Mouse (Mus musculus): ENCODE results near the gene Paqr3.
A peak's percentile ranks its signal among the peaks of the same experiment; 100 is the strongest.

Paqr3 gene

DNA sequence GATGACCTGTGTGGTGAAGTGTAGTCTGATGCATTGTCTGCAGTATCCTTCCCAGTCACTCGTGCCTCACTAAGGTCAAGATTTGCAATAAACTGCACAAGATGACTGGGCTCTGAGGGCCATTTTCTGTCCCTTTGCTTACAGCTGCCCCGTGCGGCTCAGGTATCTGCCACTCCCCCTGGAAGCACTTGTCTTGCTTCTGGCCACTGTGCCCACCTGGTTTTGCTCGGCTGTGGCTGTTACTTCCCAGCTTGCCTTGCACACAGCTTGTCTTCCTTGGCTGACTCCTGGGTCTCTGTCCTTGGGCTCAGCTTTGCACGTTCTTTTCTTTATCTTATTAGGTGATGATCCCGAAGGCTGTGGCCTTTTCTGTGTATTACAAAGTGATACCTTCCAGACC lies 27.7 kb downstream of the Paqr3 start:
- DNase-seq: no peak

- DNase-seq: peak; percentile 15
Observed at GRCm38 (mm10) chr5:97081481-97081880, 29.9 kb downstream of the Paqr3 start.

GRCm38 (mm10) chr5:97078641-97079040 lies 32.8 kb downstream of the Paqr3 start:
- DNase-seq: peak; percentile 58

DNA sequence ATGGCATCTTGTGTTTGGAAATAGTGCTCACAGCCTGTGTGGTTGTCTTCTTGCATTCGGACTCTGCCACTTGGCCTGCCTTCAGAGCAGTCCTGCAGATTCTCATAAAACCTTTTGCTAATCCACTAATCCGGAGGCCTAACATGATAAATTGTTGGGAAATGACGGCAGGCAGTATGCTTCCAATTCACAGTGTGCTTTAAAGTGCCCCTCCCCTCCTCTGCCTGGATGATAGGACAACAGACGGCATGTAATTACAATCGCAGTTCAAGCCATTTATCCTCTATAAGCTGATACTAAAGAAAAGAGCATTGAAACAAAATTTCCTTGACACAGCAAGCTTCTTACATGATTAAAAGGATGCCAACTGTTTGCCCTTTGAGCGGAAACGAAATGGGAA lies 33.7 kb downstream of the Paqr3 start:
- no peak for DNase-seq

GRCm38 (mm10) chr5:97076167-97076566 lies 35.2 kb downstream of the Paqr3 start:
- DNase-seq: no peak

DNA sequence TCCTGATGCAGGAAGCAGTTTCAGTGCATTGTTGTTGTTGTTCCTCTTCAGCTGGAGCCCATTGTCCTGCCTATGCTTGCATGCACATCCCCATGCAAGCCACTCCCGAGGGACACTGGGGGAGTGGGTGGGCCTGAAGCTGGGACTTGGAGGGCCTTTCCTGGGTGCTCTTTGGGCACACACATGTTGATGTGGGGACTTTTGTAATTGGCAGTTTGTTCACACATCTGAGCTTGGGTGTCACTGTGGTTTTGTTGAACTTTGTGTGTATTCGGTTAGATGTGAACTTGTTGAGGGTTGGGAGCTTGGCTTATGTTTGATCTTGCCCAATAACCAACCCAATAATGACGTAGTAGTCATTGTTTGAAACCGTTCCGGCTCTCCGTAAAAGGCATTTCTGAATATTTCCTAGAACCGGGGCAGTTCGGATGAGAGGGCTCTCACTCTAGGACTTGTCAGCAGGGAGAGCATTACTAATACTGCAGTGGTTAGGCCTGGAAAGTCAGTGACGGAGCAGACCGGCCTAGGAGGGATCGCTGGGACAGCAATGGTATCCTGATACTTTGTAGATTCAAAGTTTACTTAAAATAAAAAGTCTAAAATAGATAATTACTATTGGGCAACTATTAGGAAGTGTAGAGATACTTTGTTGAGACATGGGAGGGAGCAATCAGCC lies 35.8 kb downstream of the Paqr3 start:
- no peak for DNase-seq

GRCm38 (mm10) chr5:97065746-97066145 lies 45.6 kb downstream of the Paqr3 start:
- DNase-seq: no peak

DNA sequence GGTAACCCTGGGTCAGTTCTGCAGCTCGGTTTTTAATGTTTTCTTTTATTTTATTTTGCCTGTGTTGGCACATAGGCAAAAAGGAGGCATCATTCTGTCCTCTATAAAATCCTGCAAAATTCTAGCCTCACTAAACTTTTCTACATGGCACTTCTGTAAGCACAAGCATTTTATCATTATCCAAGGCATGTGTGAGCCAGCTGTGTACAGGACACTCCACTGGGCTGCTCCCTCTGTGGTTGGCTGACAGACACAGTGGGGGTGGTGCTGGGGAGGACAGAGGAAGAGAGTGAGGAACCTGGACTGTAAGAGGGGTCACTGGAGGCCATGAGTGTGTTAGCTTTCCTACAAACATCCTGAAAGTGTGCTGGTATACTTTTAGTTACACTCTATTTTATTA lies 49.4 kb downstream of the Paqr3 start:
- DNase-seq: no peak

GRCm38 (mm10) chr5:97060864-97061263 lies 50.5 kb downstream of the Paqr3 start:
- no peak for DNase-seq

DNA sequence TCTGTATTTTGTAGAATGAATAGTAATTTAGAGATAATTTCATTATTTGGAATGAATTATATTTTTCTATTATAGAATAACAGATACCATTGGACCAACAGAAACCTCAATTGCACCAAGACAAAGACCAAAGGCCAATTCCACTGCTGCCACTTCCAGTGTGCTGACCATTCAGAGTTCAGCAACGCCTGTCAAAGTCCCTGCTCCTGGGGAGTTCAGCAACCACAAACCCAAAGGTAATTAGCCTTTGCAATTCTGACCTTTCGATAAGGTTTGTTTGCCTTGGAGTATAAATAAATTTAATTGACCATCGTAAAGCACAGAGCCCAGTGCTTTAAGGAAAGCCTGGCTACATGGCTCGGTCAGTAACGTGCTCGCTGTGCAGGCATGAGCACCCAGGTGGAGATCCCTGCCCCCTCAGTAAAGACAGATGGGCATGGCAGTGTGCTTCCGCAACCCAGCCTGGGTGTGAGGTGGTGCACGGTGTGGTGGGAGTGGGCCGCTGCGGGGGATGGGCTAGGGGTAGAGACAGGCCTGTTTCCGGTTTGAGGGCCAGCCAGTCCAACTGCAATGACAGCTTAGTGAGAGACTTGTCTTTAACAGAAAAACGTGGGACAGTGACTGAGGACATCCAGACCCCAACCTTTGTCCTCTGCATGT lies 54.5 kb downstream of the Paqr3 start:
- peak; percentile 24 for DNase-seq

DNA sequence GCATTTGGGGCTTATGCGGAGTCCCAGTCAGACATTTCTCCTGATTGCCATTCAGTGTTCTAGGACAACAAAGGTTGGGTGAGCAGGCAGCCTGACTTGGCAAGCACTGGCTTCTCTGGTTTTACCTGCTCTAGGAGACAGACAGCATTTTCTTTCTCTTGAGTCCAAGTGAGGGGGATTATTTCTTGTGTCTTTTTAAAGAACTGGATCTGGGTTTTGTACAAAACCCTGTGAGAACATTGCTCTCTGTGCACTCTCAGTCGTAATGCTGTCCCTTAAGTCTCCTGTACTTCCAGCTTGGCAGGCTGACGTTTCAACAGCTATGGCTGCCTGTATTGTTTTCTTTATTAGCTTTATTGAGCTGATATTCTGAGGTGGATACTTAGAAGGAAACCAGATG lies 55.0 kb downstream of the Paqr3 start:
- no peak for DNase-seq

- no peak for DNase-seq
Observed at GRCm38 (mm10) chr5:97055511-97056068, 55.8 kb downstream of the Paqr3 start.

DNA sequence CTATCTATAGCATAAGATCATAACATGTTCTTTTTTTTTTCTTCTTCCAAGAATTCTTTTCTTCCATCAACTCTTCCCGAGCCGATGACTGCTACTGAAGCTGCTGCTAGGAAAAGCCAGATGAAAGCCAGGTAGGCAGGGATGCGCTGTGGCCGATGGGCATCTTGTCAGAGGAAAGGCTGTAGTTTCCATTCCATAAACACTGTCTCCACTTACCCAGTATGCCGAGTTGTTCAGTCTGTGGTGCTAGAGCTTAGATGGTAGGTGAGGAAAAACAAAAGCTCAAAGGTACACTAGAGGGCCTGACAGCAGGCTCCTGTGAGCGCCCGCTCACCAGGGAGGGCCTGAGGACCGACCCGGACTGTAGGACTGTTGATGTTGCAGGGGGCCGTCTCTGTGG lies 56.6 kb downstream of the Paqr3 start:
- DNase-seq: no peak

GRCm38 (mm10) chr5:97054166-97054565 lies 57.2 kb downstream of the Paqr3 start:
- DNase-seq: no peak

DNA sequence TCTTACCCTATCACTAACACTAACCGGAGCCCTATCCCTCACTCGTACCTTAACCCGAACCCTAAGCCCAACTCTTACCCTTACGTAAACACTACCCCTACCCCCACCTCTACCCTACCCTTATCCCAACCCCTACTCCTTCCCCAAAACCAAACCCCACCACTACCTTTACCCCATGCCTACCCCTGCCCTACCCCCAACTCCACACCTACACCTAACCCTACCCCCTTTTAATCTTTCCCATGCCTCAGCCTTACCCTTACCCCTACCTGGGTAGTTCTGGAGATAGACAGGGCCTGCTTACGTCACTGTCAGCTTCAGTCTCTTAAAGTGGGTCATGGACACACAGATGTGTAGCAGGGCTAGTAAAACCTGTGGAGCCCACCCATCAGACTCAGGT lies 62.5 kb downstream of the Paqr3 start:
- DNase-seq: no peak

GRCm38 (mm10) chr5:97046680-97047079 lies 64.7 kb downstream of the Paqr3 start:
- no peak for DNase-seq

DNA sequence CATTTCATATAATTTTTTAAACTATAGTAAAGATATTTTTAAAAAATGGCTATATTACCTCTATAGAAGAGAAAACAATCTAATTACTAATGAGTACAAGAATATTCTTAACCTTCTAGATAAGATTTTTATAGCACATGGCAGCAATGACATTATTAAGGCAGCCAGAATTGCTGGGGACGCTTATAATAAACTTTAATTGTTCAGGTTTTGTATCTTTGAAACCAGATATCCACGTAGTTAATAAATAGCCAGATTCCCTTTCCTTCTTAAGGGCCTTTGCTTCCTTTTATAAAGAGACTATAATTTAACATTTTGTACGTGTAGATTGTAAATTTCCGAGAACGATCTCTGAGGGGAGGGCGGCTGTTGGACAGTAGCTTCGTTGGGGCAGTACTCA lies 66.1 kb downstream of the Paqr3 start:
- DNase-seq: no peak
